Mouse (Mus musculus): ENCODE measurements around the gene Auts2. TPM values are rescaled to one million over a fixed set of nuclear protein-coding genes. Genes with fewer than 3 reads are reported as not detected.

The Auts2 gene
- polyA plus RNA-seq, 1 experiment from 2014 or later = 4.9 TPM

DNA sequence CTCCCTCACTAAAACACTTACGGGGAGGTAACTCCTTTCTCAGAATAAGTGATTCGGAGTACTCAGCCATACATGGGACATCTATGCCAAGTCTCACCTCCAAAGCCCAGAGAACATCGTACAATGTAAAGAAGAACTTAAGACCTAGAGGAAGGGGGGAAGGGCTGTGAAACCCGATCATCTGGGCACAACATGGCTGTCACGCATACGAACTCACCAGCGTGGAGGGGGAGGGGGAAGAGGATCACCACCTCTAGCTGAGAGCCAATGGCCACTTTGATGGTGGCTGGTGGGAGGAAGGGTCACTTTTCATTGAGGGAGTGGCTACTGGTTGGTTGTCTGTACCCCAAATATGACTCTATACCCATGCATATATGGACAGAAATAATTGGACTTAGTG lies 1053.3 kb downstream of the Auts2 start:
- no peak overlapping the region for H3K27ac ChIP-seq (ENCODE audit: low read depth, low read length)
- no peak overlapping the region for H3K4me2 ChIP-seq (replicated peaks; ENCODE audit: low read depth)
- TF ChIP-seq CTCF (IDR thresholded peaks at IDR 0.05; ENCODE audit: low read depth) = no peak
- H3K4me1 ChIP-seq (replicated peaks; ENCODE audit: control insufficient read depth, insufficient read depth, low read length) = no peaks in the 10 kb centered on the region
- H3K9ac ChIP-seq (ENCODE audit: low read depth, low read length) = no peak overlapping the region
- no peak overlapping the region for H3K4me3 ChIP-seq (ENCODE audit: low read depth, low read length)
- no peaks in the 10 kb centered on the region for H3K9me3 ChIP-seq (ENCODE audit: control insufficient read depth)
- no peak for ATAC-seq
- no peaks in the 10 kb centered on the region for H3K27me3 ChIP-seq (replicated peaks; ENCODE audit: control insufficient read depth, insufficient read depth, low read length)
- 95% methylated on average over 7 of the region's 7 CpGs for WGBS
- no peaks in the 10 kb centered on the region for H3K36me3 ChIP-seq (ENCODE audit: control insufficient read depth, insufficient read depth)

DNA sequence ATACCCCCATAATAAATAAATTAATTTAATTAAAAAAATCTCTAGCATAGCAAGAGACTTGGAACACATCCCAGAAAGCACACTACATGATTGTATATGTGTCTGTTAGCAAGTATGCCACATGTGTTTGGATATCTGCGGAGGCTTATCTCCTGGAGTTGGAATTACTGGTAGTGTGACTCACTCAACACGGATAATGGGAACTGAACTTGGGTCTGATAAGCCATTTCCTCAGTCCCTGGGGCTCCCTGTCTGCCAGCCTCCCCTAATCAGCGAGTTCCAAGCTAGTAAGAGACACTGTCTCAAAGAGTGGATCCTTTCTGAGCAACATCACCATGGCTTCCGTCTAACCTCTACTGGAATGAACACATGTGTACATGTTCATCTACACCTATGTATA lies 1056.6 kb downstream of the Auts2 start:
- Histone ChIP-seq H3K27me3 (replicated peaks; ENCODE audit: control insufficient read depth, insufficient read depth, low read length) (no peaks in the 10 kb centered on the region), H3K4me1 (replicated peaks; ENCODE audit: control insufficient read depth, insufficient read depth, low read length) (no peaks in the 10 kb centered on the region), H3K27ac (ENCODE audit: low read depth, low read length) (no peak overlapping the region), H3K4me3 (ENCODE audit: low read depth, low read length) (no peak overlapping the region), H3K9me3 (ENCODE audit: control insufficient read depth) (no peaks in the 10 kb centered on the region), H3K4me2 (replicated peaks; ENCODE audit: low read depth) (no peak overlapping the region), H3K9ac (ENCODE audit: low read depth, low read length) (no peak overlapping the region), H3K36me3 (ENCODE audit: control insufficient read depth, insufficient read depth) (no peaks in the 10 kb centered on the region)
- TF ChIP-seq CTCF (IDR thresholded peaks at IDR 0.05; ENCODE audit: low read depth) = no peak
- ATAC-seq = no peak
- WGBS = 51% methylated on average over 4 of the region's 4 CpGs

DNA sequence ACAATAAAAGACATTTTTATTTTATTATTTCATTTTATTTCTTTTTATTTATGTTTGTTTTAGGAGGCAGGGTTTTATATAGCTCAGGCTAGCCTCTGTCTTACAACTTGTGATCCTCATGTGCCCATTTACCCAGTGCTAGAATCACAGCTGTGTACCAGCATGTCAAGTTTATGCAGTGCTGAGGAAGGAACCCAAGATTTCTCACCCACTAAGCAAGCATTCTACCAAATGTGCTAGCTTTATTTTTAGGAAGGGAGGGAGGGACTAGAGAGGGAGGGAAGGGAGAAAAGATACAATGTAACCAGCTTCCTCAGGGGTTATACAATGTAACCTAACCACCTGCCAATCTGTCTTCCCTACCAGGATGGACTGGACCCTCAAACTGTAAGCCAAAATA lies 1067.9 kb downstream of the Auts2 start:
- TF ChIP-seq CTCF (IDR thresholded peaks at IDR 0.05; ENCODE audit: low read depth) = no peak
- Histone ChIP-seq H3K4me3 (ENCODE audit: low read depth, low read length) (no peak overlapping the region), H3K9me3 (ENCODE audit: control insufficient read depth) (0 out of 2 replicates have a peak, but pooled peaks cover 4% of the 10 kb centered on the region), H3K36me3 (ENCODE audit: control insufficient read depth, insufficient read depth) (peaks cover 28% of the 10 kb centered on the region), H3K27me3 (replicated peaks; ENCODE audit: control insufficient read depth, insufficient read depth, low read length) (no peaks in the 10 kb centered on the region), H3K9ac (ENCODE audit: low read depth, low read length) (no peak overlapping the region), H3K4me1 (replicated peaks; ENCODE audit: control insufficient read depth, insufficient read depth, low read length) (no peaks in the 10 kb centered on the region), H3K27ac (ENCODE audit: low read depth, low read length) (no peak overlapping the region), H3K4me2 (replicated peaks; ENCODE audit: low read depth) (no peak overlapping the region)
- ATAC-seq = no peak

DNA sequence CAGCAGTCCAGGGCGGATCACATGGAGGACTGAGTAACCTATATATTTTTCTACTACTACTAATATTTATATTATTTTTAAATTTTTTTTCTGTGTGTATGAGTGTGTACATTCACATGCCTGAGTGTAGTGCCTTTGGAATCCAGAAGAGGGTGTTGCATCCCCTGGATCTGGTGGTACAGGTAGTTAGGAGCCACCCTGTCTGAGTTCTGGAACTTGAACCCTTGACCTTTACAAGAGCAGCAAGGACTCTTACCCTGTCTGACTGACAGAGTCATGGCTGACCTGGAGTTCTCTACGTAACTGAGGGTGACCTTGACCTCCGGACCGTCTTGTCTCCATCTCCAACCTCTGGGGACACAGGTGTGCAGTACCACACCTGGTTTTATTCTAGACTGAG lies 1074.5 kb downstream of the Auts2 start:
- Histone ChIP-seq H3K9me3 (ENCODE audit: control insufficient read depth) (no peaks in the 10 kb centered on the region), H3K4me2 (replicated peaks; ENCODE audit: low read depth) (no peak overlapping the region), H3K4me3 (ENCODE audit: low read depth, low read length) (no peak overlapping the region), H3K9ac (ENCODE audit: low read depth, low read length) (no peak overlapping the region), H3K27ac (ENCODE audit: low read depth, low read length) (no peak overlapping the region), H3K36me3 (ENCODE audit: control insufficient read depth, insufficient read depth) (peaks cover 24% of the 10 kb centered on the region; the same call in 1 of the 2 replicates), H3K27me3 (replicated peaks; ENCODE audit: control insufficient read depth, insufficient read depth, low read length) (no peaks in the 10 kb centered on the region), H3K4me1 (replicated peaks; ENCODE audit: control insufficient read depth, insufficient read depth, low read length) (no peaks in the 10 kb centered on the region)
- ATAC-seq = no peak
- no peak for TF ChIP-seq CTCF (IDR thresholded peaks at IDR 0.05; ENCODE audit: low read depth)
- WGBS = 93% methylated on average over 4 of the region's 4 CpGs

DNA sequence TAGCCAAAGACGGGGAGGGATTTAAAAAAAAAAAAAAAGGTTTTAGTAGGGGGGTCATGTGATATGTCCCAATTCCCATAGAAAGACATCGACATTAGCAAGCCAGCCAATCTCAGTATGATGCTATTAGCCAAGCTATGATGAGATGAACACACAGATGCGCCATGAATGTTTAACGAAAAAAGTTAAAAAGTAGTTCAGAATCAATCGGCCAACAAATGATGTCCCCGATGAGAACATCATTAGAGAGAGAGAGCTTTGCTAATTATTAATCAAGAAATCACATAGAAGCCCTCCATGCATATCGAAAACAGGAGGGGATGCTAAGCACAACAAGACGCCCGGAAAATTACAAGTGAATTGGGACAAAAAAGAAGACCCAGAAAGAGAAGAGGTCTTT lies 1077.0 kb downstream of the Auts2 start:
- 97% methylated on average over 9 of the region's 9 CpGs for WGBS
- Histone ChIP-seq H3K9me3 (ENCODE audit: control insufficient read depth) (no peaks in the 10 kb centered on the region), H3K9ac (ENCODE audit: low read depth, low read length) (no peak overlapping the region), H3K36me3 (ENCODE audit: control insufficient read depth, insufficient read depth) (peaks cover 30% of the 10 kb centered on the region; the same call in 1 of the 2 replicates), H3K27me3 (replicated peaks; ENCODE audit: control insufficient read depth, insufficient read depth, low read length) (no peaks in the 10 kb centered on the region), H3K4me3 (ENCODE audit: low read depth, low read length) (no peak overlapping the region), H3K4me1 (replicated peaks; ENCODE audit: control insufficient read depth, insufficient read depth, low read length) (no peaks in the 10 kb centered on the region), H3K4me2 (replicated peaks; ENCODE audit: low read depth) (no peak overlapping the region), H3K27ac (ENCODE audit: low read depth, low read length) (no peak overlapping the region)
- ATAC-seq = no peak
- no peak for TF ChIP-seq CTCF (IDR thresholded peaks at IDR 0.05; ENCODE audit: low read depth)

DNA sequence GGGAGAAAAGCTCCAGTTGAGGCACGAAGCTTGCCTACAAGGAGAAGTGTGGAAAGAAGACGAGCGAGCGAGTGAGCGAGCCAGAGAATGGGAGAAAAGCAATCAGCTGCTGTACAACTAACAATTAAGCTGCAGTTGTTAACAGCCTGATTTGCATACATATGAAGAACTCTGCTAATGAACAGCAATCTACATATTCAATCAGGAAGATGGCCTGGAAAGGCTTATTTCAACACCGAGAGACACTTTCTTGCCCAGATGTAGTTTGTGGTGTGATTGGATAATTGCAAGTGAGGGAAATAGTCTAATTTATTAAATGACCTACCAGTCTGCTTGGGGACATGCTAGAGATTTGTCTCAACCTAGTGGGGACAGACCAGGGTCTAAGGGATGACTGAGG lies 1079.7 kb downstream of the Auts2 start:
- no peak overlapping the region for H3K4me2 ChIP-seq (replicated peaks; ENCODE audit: low read depth)
- ATAC-seq = no peak
- no peaks in the 10 kb centered on the region for H3K4me1 ChIP-seq (replicated peaks; ENCODE audit: control insufficient read depth, insufficient read depth, low read length)
- no peak overlapping the region for H3K27ac ChIP-seq (ENCODE audit: low read depth, low read length)
- peaks cover 47% of the 10 kb centered on the region for H3K36me3 ChIP-seq (ENCODE audit: control insufficient read depth, insufficient read depth)
- H3K27me3 ChIP-seq (replicated peaks; ENCODE audit: control insufficient read depth, insufficient read depth, low read length) = no peaks in the 10 kb centered on the region
- no peak overlapping the region for H3K4me3 ChIP-seq (ENCODE audit: low read depth, low read length)
- TF ChIP-seq CTCF (IDR thresholded peaks at IDR 0.05; ENCODE audit: low read depth) = no peak
- WGBS = 96% methylated on average over 6 of the region's 6 CpGs
- H3K9ac ChIP-seq (ENCODE audit: low read depth, low read length) = no peak overlapping the region
- no peaks in the 10 kb centered on the region for H3K9me3 ChIP-seq (ENCODE audit: control insufficient read depth)

DNA sequence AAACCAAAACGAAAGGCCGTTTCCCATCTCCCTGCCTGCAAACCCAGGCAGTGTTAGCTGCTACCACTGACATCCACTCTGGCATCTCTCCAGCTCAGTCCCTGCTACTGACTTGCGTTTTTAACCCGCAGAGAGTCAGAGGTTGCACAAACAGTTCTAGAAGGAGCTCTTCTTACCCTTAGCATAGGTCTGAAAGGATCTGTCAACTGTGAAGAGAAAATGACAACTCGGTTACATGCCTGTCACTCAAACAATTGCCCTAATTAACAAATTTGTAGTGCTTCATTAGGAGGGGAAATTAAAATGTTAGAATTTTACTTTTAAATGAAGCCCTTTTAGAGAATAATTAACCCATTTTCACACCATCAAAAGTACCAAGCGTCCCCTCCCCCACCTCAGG lies 1083.2 kb downstream of the Auts2 start:
- Histone ChIP-seq H3K9me3 (ENCODE audit: control insufficient read depth) (no peaks in the 10 kb centered on the region), H3K4me2 (replicated peaks; ENCODE audit: low read depth) (no peak overlapping the region), H3K9ac (ENCODE audit: low read depth, low read length) (no peak overlapping the region), H3K27me3 (replicated peaks; ENCODE audit: control insufficient read depth, insufficient read depth, low read length) (no peaks in the 10 kb centered on the region), H3K27ac (ENCODE audit: low read depth, low read length) (no peak overlapping the region), H3K36me3 (ENCODE audit: control insufficient read depth, insufficient read depth) (peaks cover 66% of the 10 kb centered on the region), H3K4me1 (replicated peaks; ENCODE audit: control insufficient read depth, insufficient read depth, low read length) (no peaks in the 10 kb centered on the region), H3K4me3 (ENCODE audit: low read depth, low read length) (no peak overlapping the region)
- 90% methylated on average over 6 of the region's 6 CpGs for WGBS
- no peak for ATAC-seq
- no peak for TF ChIP-seq CTCF (IDR thresholded peaks at IDR 0.05; ENCODE audit: low read depth)
